Mouse (Mus musculus): ENCODE results near the gene Ttk. TPM values are rescaled to one million over a fixed set of nuclear protein-coding genes. Genes with fewer than 3 reads are reported as not detected.

Ttk gene
- polyA plus RNA-seq, 1 experiment from 2014 or later = 1.4 TPM

DNA sequence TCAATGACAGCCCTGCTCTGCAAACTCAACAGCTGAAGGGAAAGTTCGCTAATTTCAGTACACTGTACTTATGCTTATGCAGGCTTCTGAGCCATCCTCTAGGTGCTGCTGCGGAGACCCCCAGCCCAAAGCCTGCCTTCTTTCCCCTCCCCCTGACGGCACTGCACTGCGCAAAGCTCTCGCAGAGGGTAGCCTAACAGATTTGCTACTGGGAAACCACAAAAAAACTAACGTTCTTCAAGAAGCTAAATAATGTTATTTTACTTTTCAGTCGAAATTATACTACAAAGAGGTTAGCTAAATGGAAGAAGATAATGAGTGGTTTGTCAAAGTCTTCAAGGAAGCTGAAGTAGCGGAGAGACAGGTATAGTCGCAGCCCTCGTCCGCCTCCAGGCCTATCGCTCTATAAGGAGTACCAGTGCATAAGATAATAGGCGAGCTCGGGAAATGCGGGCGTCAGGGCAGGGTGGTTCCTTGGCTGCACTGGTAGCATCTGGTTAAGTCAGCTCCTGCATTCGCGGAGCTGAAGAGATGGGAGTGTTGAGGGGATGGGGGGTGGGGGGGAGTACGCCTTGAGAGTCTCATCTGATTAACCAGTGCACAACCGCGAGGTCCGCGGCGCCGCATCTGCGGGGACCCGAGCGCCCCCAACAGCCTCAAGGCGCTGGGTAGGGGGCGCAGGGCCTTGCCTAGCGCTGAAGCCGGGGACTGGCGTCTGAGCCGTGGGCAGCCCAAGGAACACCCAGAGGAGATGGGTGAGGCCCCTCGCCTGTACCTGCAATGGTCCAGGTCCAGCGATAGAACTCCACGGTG is 29.1 kb upstream of the Ttk start:
- WGBS = under 1% methylated on average over 37 of the region's 37 CpGs
- DNase-seq (ENCODE audit: low spot score) (peak; percentile 10), ATAC-seq (peak; percentile 19; the same call in 1 of the 2 replicates)
- peak; percentile 13; the same call in 1 of the 2 replicates for TF ChIP-seq CTCF (IDR thresholded peaks at IDR 0.05)
- TF ChIP-seq EP300 (IDR thresholded peaks at IDR 0.05) = no peak
- Histone ChIP-seq H3K4me1 (ENCODE audit: insufficient read depth, low read depth, low read length) (peaks cover 13% of the 10 kb centered on the region; the same call in 1 of the 2 replicates), H3K9me3 (ENCODE audit: low read length) (no peaks in the 10 kb centered on the region), H3K27ac (ENCODE audit: low read length) (no peak overlapping the region), H3K4me2 (replicated peaks; ENCODE audit: low read depth, low read length) (peak overlapping the region; percentile 85), H3K36me3 (ENCODE audit: insufficient read depth, low read length) (no peaks in the 10 kb centered on the region), H3K9ac (replicated peaks; ENCODE audit: low read depth) (no peak overlapping the region; the same call in 1 of the 2 replicates), H3K27me3 (replicated peaks; ENCODE audit: insufficient read depth, low read length) (peaks cover 8% of the 10 kb centered on the region; the same call in 1 of the 2 replicates), H3K4me3 (ENCODE audit: low read depth, low read length) (peak overlapping the region; percentile 48)

DNA sequence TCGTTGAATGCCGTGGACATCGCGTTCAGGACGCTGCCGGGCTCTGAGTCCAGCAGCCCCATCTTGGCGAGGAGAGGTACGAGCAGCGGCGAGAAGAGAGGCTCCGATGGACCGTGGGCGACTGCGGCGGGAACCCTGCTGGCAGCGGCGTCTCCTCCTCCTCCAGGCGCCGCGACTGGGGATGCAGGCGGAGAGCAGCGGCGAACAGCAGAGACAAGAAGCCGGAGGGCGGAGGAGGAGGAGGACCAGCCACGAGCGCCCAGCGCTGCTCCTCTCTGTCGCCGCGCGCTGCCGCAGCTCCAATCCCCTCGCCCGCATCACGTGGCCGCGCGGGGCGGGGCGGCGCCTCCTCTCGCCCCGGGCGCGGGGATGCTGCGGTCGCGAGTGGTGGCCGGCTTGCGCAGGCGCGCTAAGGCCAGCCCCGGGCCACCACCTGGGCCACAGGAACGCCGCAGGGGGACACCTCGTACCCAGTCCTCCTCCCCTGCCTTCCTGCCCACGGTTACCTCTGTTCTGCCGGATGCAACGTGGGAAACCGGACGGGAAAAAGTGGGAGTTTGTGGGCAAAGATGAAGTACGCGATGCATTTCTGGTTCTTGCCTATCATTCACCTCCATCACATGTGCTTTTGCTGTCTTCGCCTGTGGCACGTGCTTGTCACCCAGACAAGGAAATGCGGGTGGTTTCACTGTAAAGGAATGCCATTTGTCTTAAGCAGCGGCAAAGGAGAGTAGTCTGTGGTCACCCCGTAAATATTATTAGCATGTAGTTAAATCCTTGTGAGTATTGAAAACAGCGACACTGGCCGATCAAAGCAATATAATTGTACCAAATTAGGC is 28.3 kb upstream of the Ttk start, which contains the start of gene Elovl4:
Gene Elovl4, minus strand, starts transcription at position 301 of the 839 bp plus-strand sequence.
- H3K36me3 ChIP-seq (ENCODE audit: insufficient read depth, low read length) = no peaks in the 10 kb centered on the region
- H3K27ac ChIP-seq (ENCODE audit: low read length) = no peak within 1 kb of the TSS
- 3% methylated on average over 51 of the region's 71 CpGs for WGBS

DNA sequence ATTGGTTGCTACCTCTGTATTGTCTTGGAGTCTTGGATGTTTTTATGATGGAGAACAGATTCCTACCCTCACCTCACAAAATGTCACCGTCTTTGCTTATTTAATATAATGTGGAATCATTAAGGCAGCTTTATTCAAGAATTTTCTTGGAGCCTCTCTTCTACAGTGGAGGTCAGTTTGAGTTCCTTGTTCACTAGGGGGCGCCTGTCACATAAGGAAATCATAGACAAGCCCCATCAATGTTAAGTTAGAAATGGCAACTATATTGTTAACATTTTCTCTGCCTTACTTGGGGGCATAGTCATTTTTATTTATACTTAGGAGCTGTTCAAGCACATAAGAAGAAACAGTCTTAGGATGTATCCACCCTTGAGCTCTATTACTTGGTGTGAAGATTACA is 26.9 kb upstream of the Ttk start:
- 9% methylated on average over 2 of the region's 2 CpGs for WGBS
- Histone ChIP-seq H3K9ac (replicated peaks; ENCODE audit: low read depth) (no peak overlapping the region), H3K4me2 (replicated peaks; ENCODE audit: low read depth, low read length) (no peak overlapping the region), H3K27me3 (replicated peaks; ENCODE audit: insufficient read depth, low read length) (peaks cover 8% of the 10 kb centered on the region; the same call in 1 of the 2 replicates), H3K27ac (ENCODE audit: low read length) (no peak overlapping the region), H3K36me3 (ENCODE audit: insufficient read depth, low read length) (no peaks in the 10 kb centered on the region), H3K4me1 (ENCODE audit: insufficient read depth, low read depth, low read length) (peaks cover 13% of the 10 kb centered on the region; the same call in 1 of the 2 replicates), H3K4me3 (ENCODE audit: low read depth, low read length) (no peak overlapping the region), H3K9me3 (ENCODE audit: low read length) (no peaks in the 10 kb centered on the region)
- TF ChIP-seq EP300 (IDR thresholded peaks at IDR 0.05) (no peak), CTCF (IDR thresholded peaks at IDR 0.05) (peak; percentile 71)
- peak; percentile 68 for DNase-seq (ENCODE audit: low spot score)
- ATAC-seq = no peak

More for the DNA sequence above, 28.3 kb upstream of the Ttk start, which contains the start of gene Elovl4:
- Histone ChIP-seq H3K4me3 (ENCODE audit: low read depth, low read length) (peak within 1 kb of the TSS; percentile 48), H3K4me2 (replicated peaks; ENCODE audit: low read depth, low read length) (peak within 1 kb of the TSS; percentile 85), H3K9me3 (ENCODE audit: low read length) (no peaks in the 10 kb centered on the region), H3K27me3 (replicated peaks; ENCODE audit: insufficient read depth, low read length) (peaks cover 8% of the 10 kb centered on the region; the same call in 1 of the 2 replicates), H3K4me1 (ENCODE audit: insufficient read depth, low read depth, low read length) (peaks cover 13% of the 10 kb centered on the region; the same call in 1 of the 2 replicates), H3K9ac (replicated peaks; ENCODE audit: low read depth) (no peak within 1 kb of the TSS; the same call in 1 of the 2 replicates)
- DNase-seq (ENCODE audit: low spot score) = peak; percentile 46
- TF ChIP-seq CTCF (IDR thresholded peaks at IDR 0.05) (no peak), EP300 (IDR thresholded peaks at IDR 0.05) (no peak)
- peak; percentile 65 for ATAC-seq

DNA sequence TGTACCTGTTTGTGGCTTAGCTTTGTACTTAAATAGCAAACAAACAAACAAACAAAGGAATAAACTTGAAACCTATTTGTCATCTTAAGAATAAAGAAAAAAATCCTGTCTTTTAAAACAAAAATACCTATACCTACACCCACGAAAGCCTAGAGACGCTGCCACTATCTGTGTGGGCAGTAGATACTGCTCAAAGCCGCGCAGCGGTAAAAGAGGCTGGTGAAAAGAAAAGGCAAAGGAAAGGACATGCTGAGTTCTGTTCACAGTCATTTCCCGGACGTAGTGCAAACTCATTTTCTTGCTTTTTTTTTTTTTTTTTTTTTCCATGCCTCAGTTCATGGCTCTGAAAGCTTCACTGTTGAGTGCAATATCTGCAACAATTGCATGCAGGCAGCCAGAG is 15.3 kb upstream of the Ttk start:
- Histone ChIP-seq H3K4me3 (ENCODE audit: low read depth, low read length) (no peak overlapping the region), H3K36me3 (ENCODE audit: insufficient read depth, low read length) (no peaks in the 10 kb centered on the region), H3K4me2 (replicated peaks; ENCODE audit: low read depth, low read length) (no peak overlapping the region), H3K27me3 (replicated peaks; ENCODE audit: insufficient read depth, low read length) (no peaks in the 10 kb centered on the region), H3K9ac (replicated peaks; ENCODE audit: low read depth) (no peak overlapping the region), H3K27ac (ENCODE audit: low read length) (no peak overlapping the region), H3K9me3 (ENCODE audit: low read length) (no peaks in the 10 kb centered on the region), H3K4me1 (ENCODE audit: insufficient read depth, low read depth, low read length) (no peaks in the 10 kb centered on the region)
- WGBS = 77% methylated on average over 7 of the region's 7 CpGs
- DNase-seq (ENCODE audit: low spot score) = no peak
- ATAC-seq = no peak
- TF ChIP-seq CTCF (IDR thresholded peaks at IDR 0.05) (no peak), EP300 (IDR thresholded peaks at IDR 0.05) (no peak)

DNA sequence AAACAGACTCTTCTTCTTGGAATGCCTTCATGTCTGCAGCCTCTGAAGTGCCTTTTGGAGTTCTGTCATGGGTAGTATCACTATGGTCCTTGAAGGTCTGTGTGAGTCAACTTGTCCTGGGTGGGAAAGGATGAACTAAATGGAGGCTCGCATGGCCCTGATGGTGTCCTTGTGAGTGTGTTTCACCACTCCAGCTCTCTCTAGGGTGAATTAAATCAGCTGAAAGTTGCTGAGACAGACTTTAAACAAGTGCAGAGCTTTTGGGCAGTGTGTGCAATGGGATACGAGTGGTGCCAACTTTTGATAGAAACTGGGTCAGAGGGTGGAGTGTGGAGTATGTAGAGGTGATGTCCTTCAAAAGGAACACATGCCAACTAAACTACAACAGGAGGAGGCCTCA is 13.5 kb upstream of the Ttk start:
- H3K27me3 ChIP-seq (replicated peaks; ENCODE audit: insufficient read depth, low read length) = no peaks in the 10 kb centered on the region
- no peaks in the 10 kb centered on the region for H3K9me3 ChIP-seq (ENCODE audit: low read length)
- ATAC-seq = no peak
- H3K36me3 ChIP-seq (ENCODE audit: insufficient read depth, low read length) = no peaks in the 10 kb centered on the region
- H3K9ac ChIP-seq (replicated peaks; ENCODE audit: low read depth) = no peak overlapping the region
- no peaks in the 10 kb centered on the region for H3K4me1 ChIP-seq (ENCODE audit: insufficient read depth, low read depth, low read length)
- TF ChIP-seq EP300 (IDR thresholded peaks at IDR 0.05) (no peak), CTCF (IDR thresholded peaks at IDR 0.05) (no peak)
- WGBS = 84% methylated on average over 2 of the region's 2 CpGs
- H3K4me2 ChIP-seq (replicated peaks; ENCODE audit: low read depth, low read length) = no peak overlapping the region
- no peak for DNase-seq (ENCODE audit: low spot score)
- H3K27ac ChIP-seq (ENCODE audit: low read length) = no peak overlapping the region
- H3K4me3 ChIP-seq (ENCODE audit: low read depth, low read length) = no peak overlapping the region

DNA sequence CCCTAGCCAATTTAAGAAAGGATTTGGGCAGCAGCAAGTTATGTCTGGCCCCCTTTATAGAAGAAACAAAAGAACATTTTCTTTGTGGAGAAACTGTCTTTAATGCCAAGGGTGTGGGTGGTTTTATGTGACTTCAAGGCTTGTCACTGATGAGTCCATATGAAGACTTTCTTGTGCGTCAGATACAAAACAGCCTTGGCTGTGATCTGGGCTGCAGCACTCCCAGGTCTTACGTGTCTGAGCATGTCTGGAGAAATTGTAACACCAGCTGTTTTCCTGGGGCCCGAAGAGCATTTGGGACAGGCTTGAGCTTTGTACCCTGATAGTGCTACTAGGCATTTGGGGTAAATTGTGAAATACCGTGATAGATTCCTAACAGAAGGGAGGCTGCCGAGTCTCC is 11.6 kb upstream of the Ttk start:
- 58% methylated on average over 5 of the region's 5 CpGs for WGBS
- H3K27me3 ChIP-seq (replicated peaks; ENCODE audit: insufficient read depth, low read length) = no peaks in the 10 kb centered on the region
- H3K27ac ChIP-seq (ENCODE audit: low read length) = no peak overlapping the region
- H3K9me3 ChIP-seq (ENCODE audit: low read length) = no peaks in the 10 kb centered on the region
- no peak overlapping the region for H3K4me2 ChIP-seq (replicated peaks; ENCODE audit: low read depth, low read length)
- ATAC-seq (no peak), DNase-seq (ENCODE audit: low spot score) (peak; percentile 4)
- TF ChIP-seq EP300 (IDR thresholded peaks at IDR 0.05) (no peak), CTCF (IDR thresholded peaks at IDR 0.05) (no peak)
- no peaks in the 10 kb centered on the region for H3K36me3 ChIP-seq (ENCODE audit: insufficient read depth, low read length)
- no peaks in the 10 kb centered on the region for H3K4me1 ChIP-seq (ENCODE audit: insufficient read depth, low read depth, low read length)
- H3K9ac ChIP-seq (replicated peaks; ENCODE audit: low read depth) = no peak overlapping the region
- H3K4me3 ChIP-seq (ENCODE audit: low read depth, low read length) = no peak overlapping the region

All from lung, postnatal 0 days (tissue).